Mouse (Mus musculus): Measurements from ENCODE around the gene Cdkn1b.
A peak's percentile ranks its signal among the peaks of the same experiment; 100 is the strongest.

The Cdkn1b gene

GRCm38 (mm10) chr6:134929926-134930325 is 9.7 kb downstream of the Cdkn1b start:
- no peak for DNase-seq (ENCODE audit: low spot score in 2 of 2)

GRCm38 (mm10) chr6:134930383-134930782 is 10.2 kb downstream of the Cdkn1b start:
- no peak for DNase-seq (ENCODE audit: low spot score in 2 of 2)

GRCm38 (mm10) chr6:134931146-134931545 is 10.9 kb downstream of the Cdkn1b start:
- no peak for DNase-seq (ENCODE audit: low spot score in 2 of 2)

- no peak for DNase-seq (ENCODE audit: low spot score in 2 of 2)
These were observed 12.4 kb downstream of the Cdkn1b start for GRCm38 (mm10) chr6:134932486-134933206.

GRCm38 (mm10) chr6:134933207-134933558 is 13.0 kb downstream of the Cdkn1b start:
- no peak for DNase-seq (ENCODE audit: low spot score in 2 of 2)

- no peak for DNase-seq (ENCODE audit: low spot score in 2 of 2)
These were observed 14.1 kb downstream of the Cdkn1b start for GRCm38 (mm10) chr6:134934305-134934704.

- DNase-seq (ENCODE audit: low spot score in 2 of 2), result no peak
These were observed 19.6 kb downstream of the Cdkn1b start for GRCm38 (mm10) chr6:134939781-134940180.

- DNase-seq (ENCODE audit: low spot score in 2 of 2), result no peak
These were observed 23.7 kb downstream of the Cdkn1b start for GRCm38 (mm10) chr6:134943759-134944407.

- DNase-seq (ENCODE audit: low spot score in 2 of 2), result no peak
These were observed 25.9 kb downstream of the Cdkn1b start for GRCm38 (mm10) chr6:134946054-134946453.

- no peak for DNase-seq (ENCODE audit: low spot score in 2 of 2)
These were observed 26.7 kb downstream of the Cdkn1b start for GRCm38 (mm10) chr6:134946858-134947257.

- DNase-seq (ENCODE audit: low spot score in 2 of 2), result peak; percentile 48 to 69
These were observed 27.3 kb downstream of the Cdkn1b start for GRCm38 (mm10) chr6:134947311-134948087.

GRCm38 (mm10) chr6:134948522-134949061 is 28.4 kb downstream of the Cdkn1b start:
- DNase-seq (ENCODE audit: low spot score in 2 of 2), result no peak

- DNase-seq (ENCODE audit: low spot score in 2 of 2), result no peak
These were observed 29.0 kb downstream of the Cdkn1b start for GRCm38 (mm10) chr6:134949241-134949640.

- no peak for DNase-seq (ENCODE audit: low spot score in 2 of 2)
These were observed 31.2 kb downstream of the Cdkn1b start for GRCm38 (mm10) chr6:134951364-134951763.

GRCm38 (mm10) chr6:134953976-134954375 is 33.8 kb downstream of the Cdkn1b start:
- no peak for DNase-seq (ENCODE audit: low spot score in 2 of 2)

- no peak for DNase-seq (ENCODE audit: low spot score in 2 of 2)
These were observed 36.2 kb downstream of the Cdkn1b start for GRCm38 (mm10) chr6:134956388-134956787.

- no peak for DNase-seq (ENCODE audit: low spot score in 2 of 2)
These were observed 41.1 kb downstream of the Cdkn1b start for GRCm38 (mm10) chr6:134961286-134961685.

GRCm38 (mm10) chr6:134961858-134962517 is 41.8 kb downstream of the Cdkn1b start:
- DNase-seq (ENCODE audit: low spot score in 2 of 2), result no peak

- DNase-seq (ENCODE audit: low spot score in 2 of 2), result no peak
These were observed 42.3 kb downstream of the Cdkn1b start for GRCm38 (mm10) chr6:134962518-134962893.

- no peak for DNase-seq (ENCODE audit: low spot score in 2 of 2)
These were observed 43.7 kb downstream of the Cdkn1b start for GRCm38 (mm10) chr6:134963910-134964309.

- no peak for DNase-seq (ENCODE audit: low spot score in 2 of 2)
These were observed 46.5 kb downstream of the Cdkn1b start for GRCm38 (mm10) chr6:134966681-134967080.

GRCm38 (mm10) chr6:134968326-134968725 is 48.1 kb downstream of the Cdkn1b start:
- no peak for DNase-seq (ENCODE audit: low spot score in 2 of 2)
